Mouse (Mus musculus): ENCODE results near the gene Tceanc. TPM values are rescaled to one million over a fixed set of nuclear protein-coding genes. Genes with fewer than 3 reads are reported as not detected.

The Tceanc gene
- polyA plus RNA-seq, 1 experiment: 1.8 TPM

GRCm38 (mm10) chrX:166479365-166479983, 38.9 kb downstream of the Tceanc start, which contains the start of gene Rab9:
Gene Rab9, minus strand, starts transcription at chrX:166479867.
- Histone ChIP-seq H3K27ac (ENCODE audit: insufficient read depth, low read length) (peak within 1 kb of the TSS; percentile 94), H3K4me1 (ENCODE audit: control insufficient read depth, insufficient read depth, low read length) (no peaks in the 10 kb centered on the region), H3K27me3 (ENCODE audit: control insufficient read depth, insufficient read depth, low read length) (no peaks in the 10 kb centered on the region), H3K4me3 (replicated peaks; ENCODE audit: insufficient read depth, low read depth, low read length) (peak within 1 kb of the TSS; percentile 100)
- no peak for TF ChIP-seq CTCF (IDR thresholded peaks at IDR 0.05; ENCODE audit: borderline replicate concordance, insufficient read depth, low read depth, low read length)
- peak; percentile 51; the same call in 1 of the 2 replicates for TF ChIP-seq POLR2A (IDR thresholded peaks at IDR 0.05; ENCODE audit: borderline replicate concordance, insufficient read depth, low read length)
- peak; percentile 90 for DNase-seq
- WGBS: 7% methylated on average over 39 of the region's 41 CpGs

- Histone ChIP-seq H3K27ac (ENCODE audit: insufficient read depth, low read length) (peak overlapping the region; percentile 94; the same call in 1 of the 2 replicates), H3K4me1 (ENCODE audit: control insufficient read depth, insufficient read depth, low read length) (no peaks in the 10 kb centered on the region), H3K27me3 (ENCODE audit: control insufficient read depth, insufficient read depth, low read length) (no peaks in the 10 kb centered on the region), H3K4me3 (replicated peaks; ENCODE audit: insufficient read depth, low read depth, low read length) (peak overlapping the region; percentile 100)
- peak in 1 of 2 experiments; percentile 19 for DNase-seq
- 5% methylated on average over 28 of the region's 28 CpGs for WGBS
- TF ChIP-seq POLR2A (IDR thresholded peaks at IDR 0.05; ENCODE audit: borderline replicate concordance, insufficient read depth, low read length): no peak
- TF ChIP-seq CTCF (IDR thresholded peaks at IDR 0.05; ENCODE audit: borderline replicate concordance, insufficient read depth, low read depth, low read length): no peak
These were observed 39.6 kb downstream of the Tceanc start for GRCm38 (mm10) chrX:166478631-166479364.

GRCm38 (mm10) chrX:166477393-166477792, 41.0 kb downstream of the Tceanc start:
- Histone ChIP-seq H3K4me3 (replicated peaks; ENCODE audit: insufficient read depth, low read depth, low read length) (no peak overlapping the region), H3K4me1 (ENCODE audit: control insufficient read depth, insufficient read depth, low read length) (no peaks in the 10 kb centered on the region), H3K27me3 (ENCODE audit: control insufficient read depth, insufficient read depth, low read length) (no peaks in the 10 kb centered on the region), H3K27ac (ENCODE audit: insufficient read depth, low read length) (no peak overlapping the region)
- DNase-seq: no peak
- TF ChIP-seq CTCF (IDR thresholded peaks at IDR 0.05; ENCODE audit: borderline replicate concordance, insufficient read depth, low read depth, low read length) (no peak), POLR2A (IDR thresholded peaks at IDR 0.05; ENCODE audit: borderline replicate concordance, insufficient read depth, low read length) (no peak)
- 30% methylated on average over 6 of the region's 6 CpGs for WGBS

GRCm38 (mm10) chrX:166472612-166473011, 45.8 kb downstream of the Tceanc start:
- Histone ChIP-seq H3K4me3 (replicated peaks; ENCODE audit: insufficient read depth, low read depth, low read length) (no peak overlapping the region), H3K4me1 (ENCODE audit: control insufficient read depth, insufficient read depth, low read length) (0 out of 2 replicates have a peak, but pooled peaks cover 3% of the 10 kb centered on the region), H3K27me3 (ENCODE audit: control insufficient read depth, insufficient read depth, low read length) (no peaks in the 10 kb centered on the region), H3K27ac (ENCODE audit: insufficient read depth, low read length) (no peak overlapping the region)
- no peak for DNase-seq
- 74% methylated on average over 6 of the region's 6 CpGs for WGBS
- no peak for TF ChIP-seq POLR2A (IDR thresholded peaks at IDR 0.05; ENCODE audit: borderline replicate concordance, insufficient read depth, low read length)
- no peak for TF ChIP-seq CTCF (IDR thresholded peaks at IDR 0.05; ENCODE audit: borderline replicate concordance, insufficient read depth, low read depth, low read length)

GRCm38 (mm10) chrX:166468321-166468720, 50.0 kb downstream of the Tceanc start:
- 92% methylated on average over 7 of the region's 7 CpGs for WGBS
- TF ChIP-seq POLR2A (IDR thresholded peaks at IDR 0.05; ENCODE audit: borderline replicate concordance, insufficient read depth, low read length) (no peak), CTCF (IDR thresholded peaks at IDR 0.05; ENCODE audit: borderline replicate concordance, insufficient read depth, low read depth, low read length) (no peak)

GRCm38 (mm10) chrX:166455525-166455924, 62.8 kb downstream of the Tceanc start:
- Histone ChIP-seq H3K4me3 (replicated peaks; ENCODE audit: insufficient read depth, low read depth, low read length) (no peak overlapping the region), H3K27me3 (ENCODE audit: control insufficient read depth, insufficient read depth, low read length) (no peaks in the 10 kb centered on the region), H3K4me1 (ENCODE audit: control insufficient read depth, insufficient read depth, low read length) (no peaks in the 10 kb centered on the region), H3K27ac (ENCODE audit: insufficient read depth, low read length) (no peak overlapping the region)
- WGBS: 95% methylated on average over 1 of the region's 1 CpGs
- TF ChIP-seq CTCF (IDR thresholded peaks at IDR 0.05; ENCODE audit: borderline replicate concordance, insufficient read depth, low read depth, low read length): no peak
- no peak for TF ChIP-seq POLR2A (IDR thresholded peaks at IDR 0.05; ENCODE audit: borderline replicate concordance, insufficient read depth, low read length)
- no peak for DNase-seq

More at GRCm38 (mm10) chrX:166468321-166468720, 50.0 kb downstream of the Tceanc start:
- DNase-seq: no peak
- H3K27me3 ChIP-seq (ENCODE audit: control insufficient read depth, insufficient read depth, low read length): no peaks in the 10 kb centered on the region
- H3K4me1 ChIP-seq (ENCODE audit: control insufficient read depth, insufficient read depth, low read length): 0 out of 2 replicates have a peak, but pooled peaks cover 3% of the 10 kb centered on the region
- no peak overlapping the region for H3K4me3 ChIP-seq (replicated peaks; ENCODE audit: insufficient read depth, low read depth, low read length)
- no peak overlapping the region for H3K27ac ChIP-seq (ENCODE audit: insufficient read depth, low read length)

GRCm38 (mm10) chrX:166454331-166454730, 64.0 kb downstream of the Tceanc start:
- DNase-seq: no peak
- no peak for TF ChIP-seq CTCF (IDR thresholded peaks at IDR 0.05; ENCODE audit: borderline replicate concordance, insufficient read depth, low read depth, low read length)
- TF ChIP-seq POLR2A (IDR thresholded peaks at IDR 0.05; ENCODE audit: borderline replicate concordance, insufficient read depth, low read length): no peak
- no peak overlapping the region for H3K27ac ChIP-seq (ENCODE audit: insufficient read depth, low read length)
- no peaks in the 10 kb centered on the region for H3K4me1 ChIP-seq (ENCODE audit: control insufficient read depth, insufficient read depth, low read length)
- H3K27me3 ChIP-seq (ENCODE audit: control insufficient read depth, insufficient read depth, low read length): no peaks in the 10 kb centered on the region
- WGBS: 76% methylated on average over 3 of the region's 3 CpGs
- no peak overlapping the region for H3K4me3 ChIP-seq (replicated peaks; ENCODE audit: insufficient read depth, low read depth, low read length)
